Mouse (Mus musculus) CD4-positive, CD25-positive, alpha-beta regulatory T cell, adult 4 months (primary cell): Measurements from ENCODE around the gene Il6ra. TPM values are rescaled to one million over a fixed set of nuclear protein-coding genes. Genes with fewer than 3 reads are reported as not detected.

Experiments used
- ATAC-seq: one replicate; pipeline ENCODE4 v1.8.0; 2017
- polyA plus RNA-seq, 2 experiments: library from polyadenylated mRNA; unstranded; fragments of 100-300 nt; shearing (Covaris generic); gene quantifications; one replicate each; pipeline ENCODE4 v1.2.1; 2017

The Il6ra gene
- polyA plus RNA-seq, 2 experiments from 2014 or later: 18.3 to 20.4 TPM

- ATAC-seq: no peak
These were observed 65.9 kb downstream of the Il6ra start for GRCm38 (mm10) chr3:89847126-89847525.

- no peak for ATAC-seq
These were observed 67.2 kb downstream of the Il6ra start for GRCm38 (mm10) chr3:89845814-89846213.

GRCm38 (mm10) chr3:89843148-89843547 lies 69.8 kb downstream of the Il6ra start:
- ATAC-seq: peak; percentile 66

GRCm38 (mm10) chr3:89842258-89842657 lies 70.7 kb downstream of the Il6ra start:
- peak; percentile 45 for ATAC-seq

DNA sequence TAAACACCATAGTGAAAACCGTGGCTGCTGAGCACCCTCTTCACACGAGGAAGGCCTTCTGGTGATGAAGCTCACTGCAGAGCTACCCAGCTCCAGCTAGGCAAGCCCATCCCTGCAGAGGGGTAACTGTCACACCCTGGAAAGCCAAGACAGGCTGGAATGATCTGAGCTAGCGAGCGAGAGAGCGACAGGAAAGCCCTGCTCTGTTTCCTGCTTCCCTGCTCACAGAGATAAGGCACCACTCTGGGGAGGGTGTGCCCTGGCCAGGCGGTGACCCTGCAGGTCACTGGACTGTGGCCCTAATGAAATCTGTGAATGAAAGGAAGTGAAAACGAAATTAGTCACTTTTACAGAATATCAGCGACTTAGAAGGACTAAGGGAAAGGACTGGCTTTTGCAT lies 77.6 kb downstream of the Il6ra start:
- ATAC-seq: no peak

DNA sequence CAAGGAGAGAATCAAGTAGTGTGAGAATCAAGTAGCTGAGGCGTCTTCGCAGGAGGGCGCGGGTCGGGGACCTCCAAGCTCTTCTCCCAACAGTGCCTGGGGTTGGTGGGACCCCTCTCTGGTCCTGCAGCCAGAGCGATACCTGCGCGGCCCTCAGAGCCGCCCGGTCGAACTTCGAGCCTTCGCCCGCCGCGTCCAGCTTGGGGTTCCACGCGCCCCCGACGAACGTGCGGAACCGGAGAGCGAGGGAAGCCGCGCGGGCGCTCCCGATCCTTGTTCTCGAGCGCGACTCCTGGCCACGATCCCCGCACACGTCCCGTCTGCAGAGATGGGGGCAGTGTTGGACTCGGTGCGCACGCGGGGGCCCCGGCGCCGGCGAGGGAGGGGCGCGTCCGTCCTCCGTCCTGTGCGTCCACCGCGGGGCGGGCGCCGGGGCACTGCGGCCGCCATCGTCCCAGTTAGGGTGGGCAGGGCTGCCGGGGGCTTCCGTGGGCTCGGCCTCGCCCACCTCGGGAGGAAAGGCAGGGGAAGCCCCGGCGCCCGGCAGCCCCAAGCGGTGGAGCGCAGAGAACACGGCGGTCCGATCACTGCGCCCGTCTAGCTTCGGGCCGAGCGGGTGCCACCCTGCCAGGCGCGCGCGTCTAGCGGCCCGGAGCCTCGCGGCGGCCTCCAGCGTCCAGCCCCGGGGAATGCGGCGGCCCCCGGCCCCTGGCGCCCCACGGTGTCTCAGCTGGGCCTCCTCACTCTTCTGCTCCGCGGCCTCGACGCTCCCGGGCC lies 82.0 kb downstream of the Il6ra start, which contains the start of gene She:
She (plus strand) TSS at position 556 of the 777 bp plus-strand sequence.
- ATAC-seq: peak; percentile 45

DNA sequence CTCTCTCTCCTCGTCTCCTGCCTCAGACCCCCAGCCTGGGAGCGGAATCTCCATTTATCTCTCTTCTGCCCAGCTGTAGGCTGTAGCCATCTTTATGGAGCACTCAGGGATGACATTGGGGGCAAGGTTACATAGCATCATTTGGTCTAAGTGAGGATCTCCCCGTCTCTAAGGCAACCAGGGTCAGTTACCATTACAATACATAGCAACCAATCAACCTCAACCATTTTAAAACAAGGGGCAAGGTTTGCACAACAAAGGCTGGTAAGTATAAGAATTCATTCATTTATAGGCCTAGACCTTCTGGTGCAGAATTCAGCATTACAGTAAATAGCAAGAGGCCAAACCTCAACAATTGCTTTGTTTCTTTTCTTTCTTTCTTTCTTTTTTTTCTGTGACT lies 86.7 kb downstream of the Il6ra start:
- ATAC-seq: no peak

DNA sequence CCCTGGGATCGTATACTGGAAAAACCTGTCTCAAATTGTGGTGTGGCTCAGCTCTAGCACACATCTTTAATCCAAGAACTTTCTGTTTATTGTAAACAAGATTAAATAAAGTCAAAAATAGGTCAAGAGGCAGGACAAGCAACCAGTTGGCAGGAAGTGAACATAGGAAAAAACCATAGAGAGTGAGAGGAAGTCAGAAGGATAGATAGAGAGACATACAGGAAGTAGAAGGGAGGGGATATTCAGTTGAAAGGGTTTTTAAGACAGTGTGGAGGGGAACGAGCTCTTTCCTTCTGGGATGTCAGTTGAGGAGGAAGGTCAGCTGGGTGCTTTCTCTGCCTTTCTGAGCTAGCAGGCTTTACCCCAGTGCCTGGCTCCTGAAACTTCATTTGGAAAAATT lies 89.4 kb downstream of the Il6ra start:
- ATAC-seq: peak; percentile 42

GRCm38 (mm10) chr3:89821548-89822480 lies 91.2 kb downstream of the Il6ra start:
- no peak for ATAC-seq

- ATAC-seq: peak; percentile 63
These were observed 91.9 kb downstream of the Il6ra start for GRCm38 (mm10) chr3:89821096-89821513.

DNA sequence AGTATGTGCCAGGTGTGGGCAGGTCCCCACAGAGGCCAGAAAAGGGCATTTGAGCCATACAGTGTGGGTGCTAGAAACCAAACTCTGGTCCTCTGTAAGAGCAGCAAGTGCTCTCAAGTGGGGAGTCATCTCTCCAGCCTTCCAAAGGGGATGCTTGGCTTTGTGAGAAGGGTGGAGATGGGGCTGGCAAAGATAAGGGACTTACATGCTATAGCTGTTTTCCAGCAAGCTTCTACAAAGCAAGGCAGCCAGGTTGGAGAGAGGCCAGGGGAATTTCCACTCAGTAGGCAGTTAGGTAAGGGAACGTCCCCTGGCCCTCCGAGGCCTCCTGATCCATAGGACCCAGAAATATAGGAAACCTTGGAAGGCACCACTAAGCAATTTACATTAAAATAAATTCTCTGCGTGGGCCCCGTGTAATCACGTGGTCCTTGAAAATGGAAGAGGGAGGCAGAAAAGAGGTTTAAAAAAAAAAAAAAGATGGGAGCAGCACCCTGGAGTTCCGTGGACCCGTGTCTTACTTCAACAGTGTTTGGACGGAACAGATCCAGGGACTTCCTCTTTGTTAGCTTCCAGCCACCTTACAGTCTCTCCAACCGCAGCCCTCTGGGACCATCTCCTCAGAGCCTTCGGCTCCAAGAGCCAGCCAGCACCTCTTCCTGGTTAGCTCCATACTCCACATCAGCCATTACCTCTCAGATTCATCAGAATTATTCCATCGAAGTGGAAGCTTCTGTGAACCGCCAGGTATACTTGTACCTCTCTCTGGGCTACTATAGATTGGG lies 92.5 kb downstream of the Il6ra start:
- no peak for ATAC-seq

DNA sequence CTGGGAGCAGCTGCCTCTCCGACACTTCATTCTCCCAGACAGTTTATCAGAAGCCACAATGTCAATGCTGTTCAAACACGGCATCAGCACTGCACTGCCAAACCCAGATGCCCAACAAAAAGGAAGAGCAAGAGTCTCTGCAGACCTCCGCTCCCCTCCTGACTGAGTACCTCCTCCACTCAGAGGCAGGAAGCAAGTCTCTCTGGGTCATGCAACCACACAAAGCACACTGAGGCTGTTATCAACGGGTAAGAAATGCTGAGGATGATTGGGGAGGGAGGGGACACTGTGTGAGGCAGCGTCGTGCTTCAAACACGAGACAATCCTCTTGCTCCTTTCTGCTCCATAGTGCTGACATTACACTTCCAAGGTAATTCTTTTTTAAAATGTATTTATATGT lies 93.1 kb downstream of the Il6ra start:
- peak; percentile 81 for ATAC-seq

- ATAC-seq: no peak
These were observed 94.4 kb downstream of the Il6ra start for GRCm38 (mm10) chr3:89818605-89819004.

GRCm38 (mm10) chr3:89817056-89817455 lies 95.9 kb downstream of the Il6ra start:
- ATAC-seq: no peak

Other genes starting within 250 kb of the Il6ra start
- gene Adar, start 198.2 kb downstream of the Il6ra start, polyA plus RNA-seq: 10 to 100 TPM; 62.1 to 94.4 TPM
- 1 to 10 TPM; 1.5 to 2.7 TPM for gene Chrnb2, start 148.6 kb downstream of the Il6ra start, polyA plus RNA-seq
- gene Ube2q1, start 139.6 kb downstream of the Il6ra start, polyA plus RNA-seq: 10 to 100 TPM; 11.2 to 18.6 TPM
- gene She, start 81.8 kb downstream of the Il6ra start, polyA plus RNA-seq: 10 to 100 TPM in 1 of 2 experiments, 1 to 10 TPM in 1; 8.9 to 12.5 TPM
- gene Atp8b2, start 50.3 kb upstream of the Il6ra start, polyA plus RNA-seq: 10 to 100 TPM; 17.8 to 24.6 TPM
- gene Hax1, start 85.6 kb upstream of the Il6ra start, polyA plus RNA-seq: 10 to 100 TPM; 69.2 to 70.3 TPM
- gene 4933434E20Rik, start 138.4 kb upstream of the Il6ra start, polyA plus RNA-seq: 100 to 1,000 TPM; 371 to 424 TPM
- gene Ubap2l, start 139.4 kb upstream of the Il6ra start, polyA plus RNA-seq: 100 to 1,000 TPM; 226 to 315 TPM
- 1,000 to 10,000 TPM in 1 of 2 experiments, 100 to 1,000 TPM in 1; 868 to 1,085 TPM for gene Tpm3, start 159.5 kb upstream of the Il6ra start, polyA plus RNA-seq
- gene Nup210l, start 190.9 kb upstream of the Il6ra start, polyA plus RNA-seq: under 1 TPM; 0.27 to 0.58 TPM